ENCODE assay signal across 8 mouse cellular contexts in genomic region chr4:155564315-155565069, GRCm38 (mm10). TPM values are rescaled to one million over a fixed set of nuclear protein-coding genes. Genes with fewer than 3 reads are reported as not detected.
DNase-seq lines count a peak whose midpoint lies in the region; ATAC-seq and TF ChIP-seq lines count a peak whose summit lies in the region.

No protein-coding gene starts in this region.

- DNase-seq in layer of hippocampus, adult 2 months (ENCODE audit: low spot score in 2 of 2), result no peak
- DNase-seq in layer of hippocampus, adult 9-10 months (ENCODE audit: low spot score), result no peak
- DNase-seq in adipocyte (ENCODE audit: low spot score), result peak; percentile 86
- DNase-seq in liver, embryonic 11.5 days (ENCODE audit: low spot score), result no peak
- no peak for DNase-seq in frontal cortex, postnatal 36 days (ENCODE audit: low spot score in 2 of 2)

- H3K4me3 ChIP-seq in layer of hippocampus, adult 2 months, result peak overlapping the region; percentile 70
- peak overlapping the region; percentile 96 for H3K4me3 ChIP-seq in forebrain, embryonic 16.5 days (replicated peaks; ENCODE audit: low read length)
- peak overlapping the region; percentile 85 for H3K4me3 ChIP-seq in hindbrain, embryonic 13.5 days
- peak overlapping the region; percentile 91 for H3K4me3 ChIP-seq in liver, embryonic 11.5 days (ENCODE audit: low read depth, low read length)
- peak overlapping the region; percentile 90 for H3K4me3 ChIP-seq in neural tube, embryonic 13.5 days

- H3K4me2 ChIP-seq in forebrain, embryonic 16.5 days (ENCODE audit: low read length), result peak overlapping the region; percentile 87
- H3K4me2 ChIP-seq in hindbrain, embryonic 13.5 days, result peak overlapping the region; percentile 97
- peak overlapping the region; percentile 95 for H3K4me2 ChIP-seq in liver, embryonic 11.5 days
- peak overlapping the region; percentile 90 for H3K4me2 ChIP-seq in neural tube, embryonic 13.5 days

- peaks cover 12% of the 10 kb centered on the region for H3K36me3 ChIP-seq in forebrain, embryonic 16.5 days (ENCODE audit: control insufficient read depth, insufficient read depth)
- H3K36me3 ChIP-seq in hindbrain, embryonic 13.5 days, result peaks cover 17% of the 10 kb centered on the region
- H3K36me3 ChIP-seq in liver, embryonic 11.5 days (ENCODE audit: control insufficient read depth, insufficient read depth, low read length), result peaks cover 17% of the 10 kb centered on the region
- H3K36me3 ChIP-seq in neural tube, embryonic 13.5 days, result peaks cover 21% of the 10 kb centered on the region

- ATAC-seq in forebrain, embryonic 16.5 days, result no peak
- ATAC-seq in hindbrain, embryonic 13.5 days (ENCODE audit: low FRiP score), result no peak
- ATAC-seq in liver, embryonic 11.5 days (replicated peaks; ENCODE audit: low FRiP score), result no peak
- ATAC-seq in neural tube, embryonic 13.5 days (ENCODE audit: low read depth), result no peak

- TF ChIP-seq CTCF in layer of hippocampus, adult 2 months (conservative IDR thresholded peaks at IDR 0.05), result no peak

- H3K9ac ChIP-seq in forebrain, embryonic 16.5 days (replicated peaks; ENCODE audit: low read depth, low read length), result peak overlapping the region; percentile 92
- H3K9ac ChIP-seq in hindbrain, embryonic 13.5 days, result peak overlapping the region; percentile 91
- H3K9ac ChIP-seq in liver, embryonic 11.5 days (ENCODE audit: low read depth, low read length), result peak overlapping the region; percentile 91
- H3K9ac ChIP-seq in neural tube, embryonic 13.5 days, result peak overlapping the region; percentile 90

- peak overlapping the region; percentile 91 for H3K27ac ChIP-seq in layer of hippocampus, adult 2 months
- H3K27ac ChIP-seq in forebrain, embryonic 16.5 days (ENCODE audit: low read length), result peak overlapping the region; percentile 88
- peak overlapping the region; percentile 93 for H3K27ac ChIP-seq in hindbrain, embryonic 13.5 days
- peak overlapping the region; percentile 93 for H3K27ac ChIP-seq in liver, embryonic 11.5 days (ENCODE audit: low read depth, low read length)
- H3K27ac ChIP-seq in neural tube, embryonic 13.5 days (replicated peaks), result peak overlapping the region; percentile 93

- H3K9me3 ChIP-seq in forebrain, embryonic 16.5 days (ENCODE audit: control insufficient read depth, low read length), result no peaks in the 10 kb centered on the region
- H3K9me3 ChIP-seq in hindbrain, embryonic 13.5 days, result no peaks in the 10 kb centered on the region
- no peaks in the 10 kb centered on the region for H3K9me3 ChIP-seq in liver, embryonic 11.5 days (ENCODE audit: control insufficient read depth, low read length)
- no peaks in the 10 kb centered on the region for H3K9me3 ChIP-seq in neural tube, embryonic 13.5 days

- H3K27me3 ChIP-seq in forebrain, embryonic 16.5 days (replicated peaks; ENCODE audit: control insufficient read depth, insufficient read depth, low read length), result no peaks in the 10 kb centered on the region
- no peaks in the 10 kb centered on the region for H3K27me3 ChIP-seq in hindbrain, embryonic 13.5 days
- H3K27me3 ChIP-seq in liver, embryonic 11.5 days (replicated peaks; ENCODE audit: control insufficient read depth, insufficient read depth, low read length), result no peaks in the 10 kb centered on the region
- H3K27me3 ChIP-seq in neural tube, embryonic 13.5 days, result no peaks in the 10 kb centered on the region

- H3K4me1 ChIP-seq in forebrain, embryonic 16.5 days (replicated peaks; ENCODE audit: control insufficient read depth, insufficient read depth, low read length), result peaks cover 22% of the 10 kb centered on the region
- peaks cover 43% of the 10 kb centered on the region for H3K4me1 ChIP-seq in hindbrain, embryonic 13.5 days (replicated peaks)
- H3K4me1 ChIP-seq in liver, embryonic 11.5 days (replicated peaks; ENCODE audit: control insufficient read depth, insufficient read depth, low read length), result peaks cover 50% of the 10 kb centered on the region
- H3K4me1 ChIP-seq in neural tube, embryonic 13.5 days (replicated peaks), result peaks cover 43% of the 10 kb centered on the region

- WGBS in forebrain, embryonic 16.5 days, result 14% methylated on average over 20 of the region's 20 CpGs
- WGBS in hindbrain, embryonic 13.5 days, result 17% methylated on average over 20 of the region's 20 CpGs
- WGBS in liver, embryonic 11.5 days, result 10% methylated on average over 20 of the region's 20 CpGs
- 15% methylated on average over 20 of the region's 20 CpGs for WGBS in neural tube, embryonic 13.5 days

RNA-seq across cellular contexts. Expression of gene Nadk, which starts 2.3 kb away (rescaled TPM):
- 10 to 100 TPM; 61.2 to 63.5 TPM for total RNA-seq in layer of hippocampus, adult 2 months (2021)
- 113 and 120 TPM in 2 replicates for polyA plus RNA-seq in forebrain, embryonic 16.5 days (2015; fragmentation: Nextera tagmentation; extraction: Ambion mirVana)
- polyA plus RNA-seq in hindbrain, embryonic 13.5 days (2015; fragmentation: Nextera tagmentation; extraction: Ambion mirVana), result 82.5 and 84.5 TPM in 2 replicates
- 117 and 128 TPM in 2 replicates for polyA plus RNA-seq in liver, embryonic 11.5 days (2014; fragmentation: Nextera tagmentation; extraction: Ambion mirVana)
- 77.5 and 91.5 TPM in 2 replicates for polyA plus RNA-seq in neural tube, embryonic 13.5 days (2015; fragmentation: Nextera tagmentation; extraction: Ambion mirVana)

RNA-seq across cellular contexts. Expression of gene Slc35e2, which starts 36.7 kb away (rescaled TPM):
- 10 to 100 TPM; 39.7 to 40.3 TPM for total RNA-seq in layer of hippocampus, adult 2 months (2021)
- 12.0 and 12.9 TPM in 2 replicates for polyA plus RNA-seq in forebrain, embryonic 16.5 days (2015; fragmentation: Nextera tagmentation; extraction: Ambion mirVana)
- 15.1 and 15.9 TPM in 2 replicates for polyA plus RNA-seq in hindbrain, embryonic 13.5 days (2015; fragmentation: Nextera tagmentation; extraction: Ambion mirVana)
- polyA plus RNA-seq in liver, embryonic 11.5 days (2014; fragmentation: Nextera tagmentation; extraction: Ambion mirVana), result 13.4 and 14.5 TPM in 2 replicates
- polyA plus RNA-seq in neural tube, embryonic 13.5 days (2015; fragmentation: Nextera tagmentation; extraction: Ambion mirVana), result 14.6 and 15.9 TPM in 2 replicates
